Mouse (Mus musculus): ENCODE results near the gene Wrb.

Wrb gene

GRCm38 (mm10) chr16:96158511-96159080 lies 13.4 kb downstream of the Wrb start:
- no peak for DNase-seq (ENCODE audit: low spot score)

GRCm38 (mm10) chr16:96159091-96159731 lies 14.0 kb downstream of the Wrb start:
- peak; percentile 58 for DNase-seq (ENCODE audit: low spot score)

- no peak for DNase-seq (ENCODE audit: low spot score)
Observed at GRCm38 (mm10) chr16:96159794-96160346, 14.7 kb downstream of the Wrb start.

- DNase-seq (ENCODE audit: low spot score): no peak
Observed at GRCm38 (mm10) chr16:96160927-96161326, 15.7 kb downstream of the Wrb start.

GRCm38 (mm10) chr16:96161336-96161735 lies 16.1 kb downstream of the Wrb start:
- no peak for DNase-seq (ENCODE audit: low spot score)

- DNase-seq (ENCODE audit: low spot score): no peak
Observed at GRCm38 (mm10) chr16:96165723-96166264, 20.6 kb downstream of the Wrb start.

GRCm38 (mm10) chr16:96168837-96169236 lies 23.6 kb downstream of the Wrb start:
- no peak for DNase-seq (ENCODE audit: low spot score)

GRCm38 (mm10) chr16:96173648-96174047 lies 28.4 kb downstream of the Wrb start:
- no peak for DNase-seq (ENCODE audit: low spot score)

- no peak for DNase-seq (ENCODE audit: low spot score)
Observed at GRCm38 (mm10) chr16:96175399-96175798, 30.2 kb downstream of the Wrb start.

GRCm38 (mm10) chr16:96179156-96179555 lies 33.9 kb downstream of the Wrb start:
- no peak for DNase-seq (ENCODE audit: low spot score)

GRCm38 (mm10) chr16:96187619-96188018 lies 42.4 kb downstream of the Wrb start:
- no peak for DNase-seq (ENCODE audit: low spot score)

- peak; percentile 99 for DNase-seq (ENCODE audit: low spot score)
Observed at GRCm38 (mm10) chr16:96191531-96192506, 46.6 kb downstream of the Wrb start, which contains the start of gene Lca5l. Gene Lca5l, minus strand, starts transcription at chr16:96192271.

GRCm38 (mm10) chr16:96199913-96200701 lies 54.9 kb downstream of the Wrb start, which contains the start of gene Sh3bgr:
Gene Sh3bgr, plus strand, starts transcription at chr16:96200450.
- peak; percentile 80 for DNase-seq (ENCODE audit: low spot score)

- DNase-seq (ENCODE audit: low spot score): peak; percentile 35
Observed at GRCm38 (mm10) chr16:96200702-96201028, 55.5 kb downstream of the Wrb start.

GRCm38 (mm10) chr16:96201485-96202232 lies 56.5 kb downstream of the Wrb start:
- DNase-seq (ENCODE audit: low spot score): no peak

Measured in testis, postnatal 14 days (tissue).